Mouse (Mus musculus) heart, postnatal 14 days (tissue): Measurements from ENCODE around the gene Lrp6. TPM values are rescaled to one million over a fixed set of nuclear protein-coding genes. Genes with fewer than 3 reads are reported as not detected.

Experiments used
- DNase-seq, 2 experiments: peaks; one replicate each; pipeline ENCODE4 v3.0.0; 2021 to 2022
- intact Hi-C: fragments of 180-260 bp; cut with DNase I; formaldehyde crosslinking; loops from one replicate; pipeline ENCODE4 v1.15.1; 2025
- total RNA-seq, 2 experiments: library from RNA; stranded (reverse); gene quantifications; 2 replicates each; pipeline ENCODE4 v1.2.3; 2021

Gene Lrp6
- total RNA-seq, 2 experiments from 2014 or later, result 56.1 to 62.8 TPM

GRCm38 (mm10) chr6:134443198-134443904 is 123.4 kb downstream of the Lrp6 start:
- no peak for DNase-seq

GRCm38 (mm10) chr6:134442219-134442618 is 124.5 kb downstream of the Lrp6 start:
- no peak for DNase-seq
- intact Hi-C loops, result no loop called here

More at GRCm38 (mm10) chr6:134443198-134443904, 123.4 kb downstream of the Lrp6 start:
- intact Hi-C loops, result no loop called here

- intact Hi-C loops, result no loop called here
- no peak for DNase-seq
Measured at GRCm38 (mm10) chr6:134441716-134442115, 125.0 kb downstream of the Lrp6 start.

- DNase-seq, result peak in 1 of 2 experiments; percentile 18
- intact Hi-C loops, result no loop called here
Measured at GRCm38 (mm10) chr6:134440023-134440422, 126.7 kb downstream of the Lrp6 start.

GRCm38 (mm10) chr6:134439401-134440021 is 127.3 kb downstream of the Lrp6 start:
- intact Hi-C loops, result no loop called here
- peak; percentile 30 to 35 for DNase-seq

- DNase-seq, result no peak
- intact Hi-C loops, result no loop called here
Measured at GRCm38 (mm10) chr6:134436955-134437354, 129.8 kb downstream of the Lrp6 start.

- intact Hi-C loops, result no loop called here
- DNase-seq, result no peak
Measured at GRCm38 (mm10) chr6:134434866-134435390, 131.8 kb downstream of the Lrp6 start.

GRCm38 (mm10) chr6:134434044-134434443 is 132.7 kb downstream of the Lrp6 start:
- DNase-seq, result no peak
- intact Hi-C loops, result no loop called here

GRCm38 (mm10) chr6:134433281-134433680 is 133.5 kb downstream of the Lrp6 start:
- no peak for DNase-seq
- intact Hi-C loops, result no loop called here

- intact Hi-C loops, result no loop called here
- DNase-seq, result no peak
Measured at GRCm38 (mm10) chr6:134431583-134431982, 135.2 kb downstream of the Lrp6 start.

GRCm38 (mm10) chr6:134430161-134430799 is 136.5 kb downstream of the Lrp6 start:
- DNase-seq, result peak; percentile 12 to 34
- intact Hi-C loops, result no loop called here

GRCm38 (mm10) chr6:134428455-134428854 is 138.3 kb downstream of the Lrp6 start:
- no peak for DNase-seq
- intact Hi-C loops, result loop anchor here (10.0 kb wide), 2 partner anchors 366 to 436 kb away; partner anchors contain the start of gene Dusp16

- intact Hi-C loops, result loop anchor here (1.0 to 10.0 kb wide), 3 partner anchors 180 to 438 kb away; partner anchors contain the start of gene Dusp16
- no peak for DNase-seq
Measured at GRCm38 (mm10) chr6:134427165-134427564, 139.6 kb downstream of the Lrp6 start.

GRCm38 (mm10) chr6:134425216-134425717 is 141.5 kb downstream of the Lrp6 start:
- intact Hi-C loops, result loop anchor here (10.0 kb wide), 2 partner anchors 370 to 440 kb away; partner anchors contain the start of gene Dusp16
- DNase-seq, result peak; percentile 60 to 78

GRCm38 (mm10) chr6:134421921-134422320 is 144.8 kb downstream of the Lrp6 start:
- intact Hi-C loops, result loop anchor here (10.0 kb wide), 2 partner anchors 373 to 443 kb away; partner anchors contain the start of gene Dusp16
- no peak for DNase-seq

GRCm38 (mm10) chr6:134420375-134420774 is 146.4 kb downstream of the Lrp6 start:
- no peak for DNase-seq
- intact Hi-C loops, result loop anchor here (10.0 kb wide), 2 partner anchors 374 to 444 kb away; partner anchors contain the start of gene Dusp16

GRCm38 (mm10) chr6:134417886-134418285 is 148.9 kb downstream of the Lrp6 start:
- no peak for DNase-seq
- intact Hi-C loops, result no loop called here

- no peak for DNase-seq
- intact Hi-C loops, result no loop called here
Measured at GRCm38 (mm10) chr6:134416556-134417105, 150.1 kb downstream of the Lrp6 start.

- intact Hi-C loops, result no loop called here
- DNase-seq, result no peak
Measured at GRCm38 (mm10) chr6:134414532-134414883, 152.3 kb downstream of the Lrp6 start.
